Mouse (Mus musculus): ENCODE results near the gene Itga6. TPM values are rescaled to one million over a fixed set of nuclear protein-coding genes. Genes with fewer than 3 reads are reported as not detected.

Itga6 gene
- total and polyA plus RNA-seq, 3 experiments, result 1.0 to 2.7 TPM; not detected in 1

GRCm38 (mm10) chr2:71698366-71698765 lies 47.0 kb upstream of the Itga6 start:
- H3K27me3 ChIP-seq (ENCODE audit: control insufficient read depth in 1 of 2, insufficient read depth in 2 of 2, low read length in 2 of 2), result peaks cover 4 to 6% of the 10 kb centered on the region in 2 experiments
- no peaks in the 10 kb centered on the region for H3K4me1 ChIP-seq (ENCODE audit: control insufficient read depth in 1 of 2, insufficient read depth in 2 of 2, low read length in 2 of 2)
- no peaks in the 10 kb centered on the region for H3K9me3 ChIP-seq (replicated peaks; ENCODE audit: insufficient read depth, low read length)
- no peaks in the 10 kb centered on the region for H3K36me3 ChIP-seq (ENCODE audit: control insufficient read depth in 1 of 2, insufficient read depth in 2 of 2, low read length in 2 of 2)
- DNase-seq (ENCODE audit: low read depth, low spot score), result no peak
- H3K27ac ChIP-seq (ENCODE audit: control insufficient read depth, low read depth, low read length), result no peak overlapping the region
- TF ChIP-seq TAL1 (IDR thresholded peaks at IDR 0.05; ENCODE audit: low read length) (no peak), KAT2A (conservative IDR thresholded peaks at IDR 0.05; ENCODE audit: low read depth, low read length) (no peak), RCOR1 (IDR thresholded peaks at IDR 0.05; ENCODE audit: low read depth, low read length) (no peak), MEF2A (IDR thresholded peaks at IDR 0.05; ENCODE audit: extremely low read depth, insufficient replicate concordance, low read depth, low read length, poor library complexity, severe bottlenecking) (no peak), USF1 (IDR thresholded peaks at IDR 0.05; ENCODE audit: low read depth, low read length) (no peak), ZMIZ1 (IDR thresholded peaks at IDR 0.05; ENCODE audit: low read depth, low read length) (no peak), USF2 (IDR thresholded peaks at IDR 0.05; ENCODE audit: borderline replicate concordance in 1 of 2, insufficient read depth in 1 of 2, low read depth in 1 of 2, low read length in 2 of 2) (no peak), MAX (IDR thresholded peaks at IDR 0.05; ENCODE audit: low read length) (no peak), ELF1 (IDR thresholded peaks at IDR 0.05; ENCODE audit: low read depth, low read length) (no peak), MAZ (IDR thresholded peaks at IDR 0.05; ENCODE audit: low read depth, low read length) (no peak), CHD2 (IDR thresholded peaks at IDR 0.05; ENCODE audit: low read length) (no peak), ETS1 (IDR thresholded peaks at IDR 0.05; ENCODE audit: low read depth, low read length) (no peak)
- no peak overlapping the region for H3K4me3 ChIP-seq (ENCODE audit: control insufficient read depth in 1 of 2, insufficient read depth in 1 of 2, low read depth in 2 of 2, low read length in 2 of 2)
- H3K79me2 ChIP-seq (ENCODE audit: control insufficient read depth, insufficient read depth, low read length, poor library complexity), result no peaks in the 10 kb centered on the region
- H3K9ac ChIP-seq (ENCODE audit: control insufficient read depth, low read depth, low read length, poor library complexity, severe bottlenecking), result no peak overlapping the region

GRCm38 (mm10) chr2:71698942-71699341 lies 46.5 kb upstream of the Itga6 start:
- H3K9me3 ChIP-seq (replicated peaks; ENCODE audit: insufficient read depth, low read length), result no peaks in the 10 kb centered on the region
- TF ChIP-seq MAFK (IDR thresholded peaks at IDR 0.05; ENCODE audit: borderline replicate concordance, low read depth, low read length) (no peak), USF1 (IDR thresholded peaks at IDR 0.05; ENCODE audit: low read depth, low read length) (no peak), MAZ (IDR thresholded peaks at IDR 0.05; ENCODE audit: low read depth, low read length) (no peak), ZC3H11A (IDR thresholded peaks at IDR 0.05; ENCODE audit: low read depth, low read length) (no peak)
- no peaks in the 10 kb centered on the region for H3K4me1 ChIP-seq (ENCODE audit: control insufficient read depth in 1 of 2, insufficient read depth in 2 of 2, low read length in 2 of 2)
- H3K79me2 ChIP-seq (ENCODE audit: control insufficient read depth, insufficient read depth, low read length, poor library complexity), result no peaks in the 10 kb centered on the region
- no peaks in the 10 kb centered on the region for H3K36me3 ChIP-seq (ENCODE audit: control insufficient read depth in 1 of 2, insufficient read depth in 2 of 2, low read length in 2 of 2)
- no peak overlapping the region for H3K9ac ChIP-seq (ENCODE audit: control insufficient read depth, low read depth, low read length, poor library complexity, severe bottlenecking)
- H3K4me3 ChIP-seq (ENCODE audit: control insufficient read depth in 1 of 2, insufficient read depth in 1 of 2, low read depth in 2 of 2, low read length in 2 of 2), result no peak overlapping the region
- DNase-seq (ENCODE audit: low read depth, low spot score), result no peak
- H3K27ac ChIP-seq (ENCODE audit: control insufficient read depth, low read depth, low read length), result no peak overlapping the region
- peaks cover 4 to 6% of the 10 kb centered on the region in 2 experiments for H3K27me3 ChIP-seq (ENCODE audit: control insufficient read depth in 1 of 2, insufficient read depth in 2 of 2, low read length in 2 of 2)

- no peak overlapping the region for H3K27ac ChIP-seq (ENCODE audit: control insufficient read depth, low read depth, low read length)
- H3K9ac ChIP-seq (ENCODE audit: control insufficient read depth, low read depth, low read length, poor library complexity, severe bottlenecking), result no peak overlapping the region
- no peaks in the 10 kb centered on the region for H3K36me3 ChIP-seq (ENCODE audit: control insufficient read depth in 1 of 2, insufficient read depth in 2 of 2, low read length in 2 of 2)
- peaks cover 14 to 17% of the 10 kb centered on the region in 2 experiments for H3K27me3 ChIP-seq (ENCODE audit: control insufficient read depth in 1 of 2, insufficient read depth in 2 of 2, low read length in 2 of 2)
- TF ChIP-seq MYC (IDR thresholded peaks at IDR 0.05; ENCODE audit: low read depth, low read length), result no peak
- TF ChIP-seq NELFE (IDR thresholded peaks at IDR 0.05; ENCODE audit: low read depth, low read length), result no peak
- no peak for TF ChIP-seq MAFK (IDR thresholded peaks at IDR 0.05; ENCODE audit: borderline replicate concordance, low read depth, low read length)
- TF ChIP-seq CHD1 (IDR thresholded peaks at IDR 0.05; ENCODE audit: low read depth, low read length), result no peak
- TF ChIP-seq UBTF (IDR thresholded peaks at IDR 0.05; ENCODE audit: borderline replicate concordance, insufficient read depth, low read depth, low read length), result no peak
- TF ChIP-seq GABPA (IDR thresholded peaks at IDR 0.05; ENCODE audit: low read depth, low read length), result no peak
- no peak for TF ChIP-seq MYB (IDR thresholded peaks at IDR 0.05; ENCODE audit: low read depth, low read length)
- no peak for TF ChIP-seq TBP (IDR thresholded peaks at IDR 0.05; ENCODE audit: low read depth, low read length)
- TF ChIP-seq KAT2A (conservative IDR thresholded peaks at IDR 0.05; ENCODE audit: low read depth, low read length), result no peak
- no peak for TF ChIP-seq EP300 (IDR thresholded peaks at IDR 0.05; ENCODE audit: low read depth in 1 of 2, low read length in 2 of 2)
- no peak for TF ChIP-seq TAL1 (IDR thresholded peaks at IDR 0.05; ENCODE audit: low read length)
- TF ChIP-seq BHLHE40 (IDR thresholded peaks at IDR 0.05; ENCODE audit: borderline replicate concordance, low read depth, low read length), result no peak
- no peaks in the 10 kb centered on the region for H3K79me2 ChIP-seq (ENCODE audit: control insufficient read depth, insufficient read depth, low read length, poor library complexity)
- H3K4me1 ChIP-seq (ENCODE audit: control insufficient read depth in 1 of 2, insufficient read depth in 2 of 2, low read length in 2 of 2), result no peaks in the 10 kb centered on the region
- DNase-seq (ENCODE audit: low read depth, low spot score), result no peak
- no peaks in the 10 kb centered on the region for H3K9me3 ChIP-seq (replicated peaks; ENCODE audit: insufficient read depth, low read length)
- no peak overlapping the region for H3K4me3 ChIP-seq (ENCODE audit: control insufficient read depth in 1 of 2, insufficient read depth in 1 of 2, low read depth in 2 of 2, low read length in 2 of 2)
Observed at GRCm38 (mm10) chr2:71701341-71701740, 44.1 kb upstream of the Itga6 start.
